Mouse (Mus musculus): Measurements from ENCODE around the gene 1600002K03Rik. TPM values are rescaled to one million over a fixed set of nuclear protein-coding genes. Genes with fewer than 3 reads are reported as not detected.

1600002K03Rik gene
- 1 to 10 TPM; 4.4 to 4.6 TPM for total RNA-seq (2021)

DNA sequence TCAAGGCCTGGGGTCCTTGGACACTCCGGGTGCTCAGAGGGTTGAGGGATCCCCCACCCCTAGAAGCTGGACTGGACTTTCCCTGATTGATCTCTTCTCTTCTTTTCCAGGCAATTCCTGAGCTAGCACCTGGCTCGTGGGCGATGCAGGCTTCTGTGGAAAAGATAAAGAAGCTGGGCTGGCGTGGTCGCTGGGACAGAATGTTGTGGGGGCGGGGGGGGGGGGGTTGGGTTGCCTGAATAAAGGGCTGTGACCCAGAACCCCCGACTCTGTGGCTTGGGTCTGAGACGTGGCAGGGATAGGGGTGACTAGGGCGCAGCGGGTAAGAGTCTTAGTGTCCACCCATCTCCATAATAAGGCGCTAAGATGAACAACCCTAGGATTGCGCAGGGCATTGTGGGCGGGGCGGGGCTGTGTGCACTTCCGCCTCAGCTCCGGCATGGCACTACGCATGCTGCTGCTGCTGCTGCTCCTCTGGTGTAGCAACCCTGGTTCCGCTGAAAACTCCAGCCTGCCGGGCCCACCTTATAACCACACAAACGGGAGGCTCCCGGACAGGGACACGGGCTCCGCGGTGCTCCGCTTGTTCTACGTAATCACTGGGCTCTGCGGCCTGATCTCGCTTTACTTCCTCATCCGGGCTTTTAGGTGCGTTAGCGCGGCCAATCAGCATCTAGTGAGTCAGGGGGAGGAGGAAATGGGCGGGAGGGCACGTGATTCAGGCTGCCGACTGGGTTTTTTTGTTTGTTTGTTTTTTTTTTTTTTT, at the start of gene 1600002K03Rik:
TSS of gene 1600002K03Rik (plus strand) at position 418 of the 766 bp plus-strand sequence.
- DNase-seq, result peak; percentile 85 to 95
- intact Hi-C loops (cut with DNase I), result loop anchor here (10.0 kb wide), 1 partner anchor 202 kb away; no protein-coding TSS in a partner anchor

DNA sequence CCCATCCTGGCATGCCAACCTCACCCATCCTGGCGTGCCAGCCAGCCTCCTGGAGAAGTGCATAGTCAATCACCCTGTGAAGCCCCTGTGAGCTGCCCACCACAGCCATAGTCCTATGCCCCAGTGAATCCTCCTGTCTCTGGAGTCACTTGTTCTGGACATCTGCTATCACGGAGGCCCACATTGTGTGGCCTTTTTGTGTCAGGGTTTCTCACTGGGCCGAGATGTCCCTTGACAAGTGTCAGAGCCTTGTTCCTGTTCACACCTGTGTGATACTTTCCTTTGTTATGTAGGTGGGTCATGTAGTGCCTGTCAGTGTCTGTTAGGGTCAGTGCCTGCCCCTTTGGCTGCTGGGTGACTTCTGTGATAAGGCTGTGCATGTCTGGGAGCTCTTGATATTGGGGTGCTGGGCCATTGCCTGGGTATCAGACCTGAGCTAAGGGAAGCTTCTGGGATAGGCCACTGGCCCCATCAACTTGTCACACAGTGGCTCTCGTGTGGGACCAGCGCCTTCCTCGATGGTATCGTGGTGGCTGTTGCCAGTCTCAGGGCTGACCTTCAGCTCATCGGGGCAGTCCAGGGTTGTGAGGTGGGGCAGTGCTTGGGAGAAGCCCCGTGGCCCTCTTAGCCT, 48.7 kb upstream of the 1600002K03Rik start:
- DNase-seq, result no peak
- intact Hi-C loops (cut with DNase I), result loop anchor here (2.0 kb wide), 1 partner anchor 15 kb away; the partner anchor contains the start of gene Atp5d

GRCm38 (mm10) chr10:80127920-80128319, 44.8 kb upstream of the 1600002K03Rik start:
- no peak for DNase-seq

GRCm38 (mm10) chr10:80129846-80130245, 42.9 kb upstream of the 1600002K03Rik start:
- intact Hi-C loops (cut with DNase I), result loop anchor here (5.0 kb wide), 1 partner anchor 163 kb away; no protein-coding TSS in a partner anchor
- DNase-seq, result no peak

More at GRCm38 (mm10) chr10:80127920-80128319, 44.8 kb upstream of the 1600002K03Rik start:
- intact Hi-C loops (cut with DNase I), result loop anchor here (5.0 kb wide), 1 partner anchor 161 kb away; no protein-coding TSS in a partner anchor

DNA sequence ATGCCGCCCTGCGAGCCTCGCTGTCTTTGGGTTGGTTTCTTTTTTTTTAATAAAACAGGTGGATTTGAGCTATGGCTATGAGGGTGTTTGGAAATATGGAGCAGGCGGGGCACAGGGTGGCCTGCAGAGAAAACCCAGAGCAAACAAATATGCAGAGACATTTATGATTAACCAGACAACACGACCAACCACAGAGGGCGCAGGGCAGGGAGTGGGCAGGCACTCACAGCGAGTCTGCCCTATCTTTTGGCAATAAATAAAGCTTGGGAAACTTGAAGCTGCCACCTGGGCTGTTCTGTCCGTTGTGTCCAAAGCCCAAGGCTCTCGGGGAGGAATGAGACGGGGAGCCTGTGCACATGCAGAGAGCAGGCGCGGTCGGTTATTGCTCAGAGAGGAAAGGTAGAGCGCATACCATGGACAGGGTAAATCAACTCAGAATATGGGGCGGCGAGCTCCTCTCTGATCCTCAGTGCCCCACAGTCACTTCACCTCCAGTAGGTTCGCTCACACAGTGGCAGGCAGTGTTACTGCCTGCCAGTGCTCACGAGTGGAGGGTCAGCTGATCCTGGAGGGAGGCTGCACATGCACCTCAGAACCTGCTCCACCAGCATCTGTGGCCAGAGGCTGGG, 42.2 kb upstream of the 1600002K03Rik start:
- intact Hi-C loops (cut with DNase I), result no loop called here
- no peak for DNase-seq

GRCm38 (mm10) chr10:80131316-80131951, 41.3 kb upstream of the 1600002K03Rik start:
- DNase-seq, result no peak
- intact Hi-C loops (cut with DNase I), result no loop called here

DNA sequence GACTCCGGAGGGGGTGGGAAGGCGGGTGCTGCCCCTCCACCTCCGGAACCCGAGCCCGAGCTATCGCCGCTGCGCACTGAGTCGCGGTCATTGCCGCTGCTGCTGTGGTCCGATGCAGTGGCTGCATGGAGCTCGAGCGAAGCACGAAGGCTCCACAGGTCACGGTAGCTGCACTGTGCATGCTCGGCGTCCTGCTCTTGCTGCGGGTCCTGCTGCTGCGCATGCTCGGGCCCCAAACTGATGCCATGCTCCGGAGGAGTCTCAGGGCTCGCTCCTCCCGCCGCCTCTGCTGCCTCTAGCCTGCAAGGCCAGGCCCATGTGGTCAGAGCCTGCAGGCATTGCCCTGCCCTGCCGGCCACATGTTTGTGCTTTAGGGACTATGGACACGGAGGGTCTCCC, 40.8 kb upstream of the 1600002K03Rik start:
- intact Hi-C loops (cut with DNase I), result no loop called here

GRCm38 (mm10) chr10:80133226-80133849, 39.4 kb upstream of the 1600002K03Rik start:
- intact Hi-C loops (cut with DNase I), result no loop called here
- DNase-seq, result peak; percentile 56 to 64

More for the DNA sequence above, 40.8 kb upstream of the 1600002K03Rik start:
- no peak for DNase-seq

DNA sequence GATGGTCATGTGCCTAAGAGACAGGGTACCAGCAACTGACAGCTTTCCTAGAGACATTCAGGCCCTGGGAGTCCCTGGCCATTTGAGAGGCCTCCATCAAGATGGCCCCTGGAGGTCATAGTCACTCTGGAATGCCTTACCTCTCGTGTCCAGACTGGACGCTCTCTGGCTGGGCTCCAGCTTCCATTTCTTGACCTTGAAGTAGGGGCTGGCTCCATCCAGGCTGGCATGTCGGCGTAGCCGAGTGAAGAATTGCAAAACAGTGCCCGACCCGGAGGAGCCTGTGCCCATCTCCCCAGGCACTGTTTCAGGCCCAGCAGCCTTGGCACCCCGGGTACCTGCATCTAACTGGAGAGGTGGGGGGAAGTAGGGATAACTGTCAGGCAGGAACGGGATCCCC, 38.3 kb upstream of the 1600002K03Rik start:
- intact Hi-C loops (cut with DNase I), result no loop called here
- DNase-seq, result no peak

DNA sequence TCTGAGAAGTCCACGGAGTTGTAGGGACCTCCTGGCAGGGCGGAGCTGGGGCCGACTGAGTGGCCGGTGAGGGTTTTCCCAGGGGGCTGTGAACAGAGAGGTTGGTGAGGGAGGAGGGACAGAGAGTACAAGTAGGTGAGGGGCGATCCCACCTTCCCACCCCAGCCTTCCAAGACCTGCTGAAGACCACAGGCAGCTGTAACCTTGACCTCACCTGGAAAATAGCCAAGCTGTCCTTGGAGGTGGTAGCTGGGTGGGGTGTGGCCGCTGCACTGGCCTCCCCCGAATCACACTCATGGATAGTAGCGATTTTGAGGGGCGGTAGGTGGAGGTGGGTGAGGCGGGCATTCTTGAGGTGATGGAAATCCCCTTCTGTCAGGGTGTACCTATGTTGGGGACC, 37.6 kb upstream of the 1600002K03Rik start:
- DNase-seq, result no peak
- intact Hi-C loops (cut with DNase I), result no loop called here

DNA sequence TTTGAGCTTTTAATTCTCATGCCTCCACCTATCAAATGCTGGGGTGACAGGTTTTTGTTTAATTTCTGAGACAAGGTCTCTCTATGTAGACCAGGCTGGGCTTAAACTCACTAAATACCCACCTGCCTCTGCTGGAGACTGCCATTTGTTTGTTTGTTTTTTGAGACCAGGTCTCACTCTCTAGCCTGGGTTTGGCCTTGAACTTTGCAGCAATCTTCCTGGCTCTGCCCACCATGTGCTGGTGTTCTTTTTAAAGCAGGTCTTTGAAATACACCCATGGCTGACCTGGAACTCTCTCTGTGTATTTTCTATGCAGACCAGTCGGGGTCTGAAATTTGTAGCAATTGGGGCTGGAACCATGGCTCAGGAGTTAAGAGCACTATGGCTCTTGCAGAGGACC, 37.1 kb upstream of the 1600002K03Rik start:
- no peak for DNase-seq
- intact Hi-C loops (cut with DNase I), result no loop called here

DNA sequence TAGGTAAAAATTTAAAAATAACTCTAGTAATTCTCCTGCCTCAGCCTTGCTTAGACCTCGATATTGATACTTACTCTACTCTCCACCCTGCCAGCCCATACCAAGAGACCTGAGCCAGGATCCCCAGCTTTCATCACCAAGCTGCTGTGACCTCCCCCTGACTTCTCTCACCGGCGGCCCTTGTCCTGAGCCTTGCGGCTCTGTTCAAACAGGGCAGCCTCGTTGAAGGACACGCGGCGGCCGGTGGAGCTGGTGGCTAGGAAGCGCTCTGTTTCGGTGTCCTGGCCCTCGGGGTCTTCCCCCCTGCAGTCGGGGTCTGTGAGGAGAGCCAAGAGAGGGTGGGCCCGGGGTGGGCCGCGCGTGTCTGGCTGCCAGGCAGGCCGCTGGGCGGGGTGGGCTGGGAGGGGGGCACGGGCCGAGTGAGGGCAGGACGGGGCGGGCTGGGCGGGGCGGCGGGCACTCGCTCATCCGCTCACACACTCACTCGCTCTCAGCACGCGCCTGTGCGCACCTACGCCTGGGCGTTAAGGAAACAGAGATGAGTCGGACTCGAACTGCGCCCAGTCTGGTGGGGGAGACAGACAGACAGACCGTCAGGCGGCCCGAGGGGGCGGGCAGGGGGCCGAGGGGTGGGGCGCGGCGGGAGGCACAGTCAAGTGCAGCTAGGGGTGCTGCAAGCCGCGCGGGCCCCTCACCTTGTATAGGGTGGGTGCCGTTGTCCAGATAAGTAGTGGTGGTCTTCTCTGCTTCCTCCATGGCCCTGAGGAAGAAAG, 36.4 kb upstream of the 1600002K03Rik start:
- no peak for DNase-seq
- intact Hi-C loops (cut with DNase I), result no loop called here

GRCm38 (mm10) chr10:80136952-80137625, 35.7 kb upstream of the 1600002K03Rik start:
- intact Hi-C loops (cut with DNase I), result no loop called here
- no peak for DNase-seq

DNA sequence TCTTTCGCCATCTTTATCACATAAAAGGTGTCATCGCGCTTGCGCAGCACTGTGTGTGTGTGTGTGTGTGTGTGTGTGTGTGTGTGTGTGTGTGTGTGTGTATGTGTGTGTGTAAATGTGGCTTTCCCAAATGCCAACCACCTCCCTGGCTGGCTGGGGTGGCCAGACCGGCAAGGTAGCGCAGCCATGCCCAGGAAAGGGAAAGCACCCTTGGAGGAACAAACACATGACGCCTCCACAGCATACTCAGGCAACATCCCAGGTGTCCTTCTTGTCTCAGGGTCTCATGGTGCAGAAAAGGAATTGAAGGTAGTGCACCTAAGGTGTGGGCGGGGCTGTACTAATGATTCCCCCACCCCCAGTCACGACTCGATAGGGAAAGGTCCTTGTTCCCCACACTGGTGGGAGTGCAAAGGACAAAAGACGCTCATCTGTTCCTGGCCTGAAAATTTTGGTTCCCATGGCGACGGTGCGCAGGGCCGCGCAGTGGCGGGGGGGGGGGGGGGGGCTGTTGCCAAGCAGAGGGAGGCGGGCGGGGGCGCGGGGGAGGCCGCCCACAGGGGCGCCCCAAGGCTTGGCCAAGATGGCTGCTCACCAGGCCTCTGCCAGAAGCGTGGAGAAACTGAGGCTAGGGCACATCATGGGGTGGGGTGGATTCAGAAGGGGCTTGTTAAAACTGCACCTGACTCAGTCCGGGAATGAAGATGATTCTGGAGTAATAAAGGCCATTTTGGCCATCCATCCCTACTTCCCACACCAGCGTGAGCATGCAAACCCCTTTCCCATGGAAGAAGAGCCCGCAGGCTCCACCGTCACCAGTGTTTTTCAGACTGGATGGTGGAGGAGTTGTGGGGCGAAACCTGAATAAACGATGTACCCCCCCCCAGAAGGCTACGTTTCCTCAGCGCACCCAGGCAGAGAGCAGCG, 34.9 kb upstream of the 1600002K03Rik start:
- intact Hi-C loops (cut with DNase I), result loop anchor here (2.0 kb wide), 1 partner anchor 13 kb away; no protein-coding TSS in a partner anchor
- DNase-seq, result no peak

DNA sequence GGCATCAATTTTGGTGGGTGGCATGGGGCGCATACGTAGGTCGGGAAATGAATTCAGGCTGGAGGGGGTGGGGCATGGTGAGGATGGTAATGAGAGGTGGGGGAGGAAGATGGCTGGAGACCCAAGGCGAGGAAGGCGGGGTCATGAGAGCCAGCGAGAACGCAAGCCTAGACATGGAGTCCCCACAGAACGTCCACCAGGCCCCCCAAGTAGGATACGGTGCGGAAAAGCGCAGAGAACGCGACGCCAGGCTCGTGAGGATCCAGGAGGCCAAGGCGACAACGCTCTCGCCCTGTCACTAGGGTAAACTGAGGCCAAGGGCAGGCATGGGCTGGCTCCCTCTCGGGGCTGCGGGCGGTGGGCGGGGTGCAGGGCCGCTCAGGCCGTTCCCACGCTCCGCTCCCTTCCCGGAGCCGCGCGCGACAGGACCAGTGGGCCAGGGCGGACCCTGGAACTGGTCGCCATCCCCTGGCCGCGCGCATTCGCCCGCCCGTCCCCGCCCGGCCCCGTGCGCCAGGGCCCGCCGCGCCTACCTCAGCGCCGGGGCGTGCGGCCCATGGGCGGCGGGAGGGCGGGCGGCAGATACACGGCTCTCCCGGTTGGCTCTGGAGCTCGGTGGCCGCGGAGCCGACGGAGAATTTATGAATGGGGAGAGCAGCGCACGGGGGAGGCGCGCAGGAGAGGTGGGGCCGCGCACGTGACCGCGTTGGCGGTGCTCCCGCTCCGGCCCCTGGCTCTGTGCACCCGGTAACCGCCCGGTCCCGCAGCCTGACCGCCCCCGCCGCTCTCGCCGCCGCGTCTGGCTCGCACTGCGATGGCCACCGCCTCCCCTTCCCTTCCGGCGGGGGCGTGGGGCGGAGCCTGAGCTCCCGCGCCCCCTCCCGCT, 33.9 kb upstream of the 1600002K03Rik start, which contains the start of gene Atp5d:
TSS of gene Atp5d (plus strand) at position 80 of the 886 bp plus-strand sequence.
- DNase-seq, result peak; percentile 58 to 69
- intact Hi-C loops (cut with DNase I), result loop anchor here (2.0 kb wide), 1 partner anchor 14 kb away; no protein-coding TSS in a partner anchor

GRCm38 (mm10) chr10:80139439-80139775, 33.3 kb upstream of the 1600002K03Rik start:
- intact Hi-C loops (cut with DNase I), result loop anchor here (2.0 kb wide), 1 partner anchor 15 kb away; no protein-coding TSS in a partner anchor
- DNase-seq, result no peak
